Mouse (Mus musculus) ES-Bruce4 (cell line): ENCODE measurements around the gene U2af2.

Experiments used
- CTCF ChIP-seq: IDR thresholded peaks from one replicate; pipeline ENCODE4 v1.8.1; 2011; ENCODE audit warnings: low read depth, low read length
- EP300 ChIP-seq: IDR thresholded peaks from 2 replicates; pipeline ENCODE4 v1.6.1; 2011; ENCODE audit warnings: low read depth, low read length; ENCODE audit not compliant: insufficient read depth
- POLR2A ChIP-seq: IDR thresholded peaks from one replicate; pipeline ENCODE4 v1.8.1; 2011; ENCODE audit warnings: low read length; ENCODE audit not compliant: insufficient read depth

- no peak for TF ChIP-seq CTCF
- no peak for TF ChIP-seq EP300
- no peak for TF ChIP-seq POLR2A
These were observed 63.1 kb downstream of the U2af2 start for GRCm38 (mm10) chr7:5125078-5125477.
